Mouse (Mus musculus) right cerebral cortex, postnatal 10 days (tissue): Measurements from ENCODE around the gene Ssxb5.
"Not testable (repeated sequence)": the region's sequence is repeated elsewhere in the genome, so short reads cannot be mapped to it uniquely, and the experiment has no call there.

Experiments used
- DNase-seq, 2 experiments: peaks; one replicate each; pipeline ENCODE4 v3.0.0; 2021; ENCODE audit warnings: low spot score in 2 of 2

The Ssxb5 gene

DNA sequence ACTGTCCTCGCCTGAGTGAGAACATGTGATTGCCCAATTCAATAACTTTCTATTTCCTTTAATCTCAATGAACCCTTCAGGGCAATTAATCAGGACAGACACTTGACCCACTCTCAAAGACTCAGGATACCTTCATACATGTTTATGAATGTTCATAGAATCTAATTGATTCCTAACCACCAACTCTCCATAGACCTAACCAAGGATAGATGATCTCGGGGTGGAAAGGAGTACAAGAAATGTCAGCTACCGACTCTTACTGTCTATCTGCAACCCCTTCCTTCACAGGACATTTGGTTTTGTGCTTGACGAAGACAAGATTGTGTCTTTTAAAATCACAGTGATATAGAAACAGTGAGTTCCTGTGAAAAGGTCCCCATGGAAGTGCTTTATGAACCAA is at the start of gene Ssxb5:
Gene Ssxb5 (plus strand): TSS at position 301 of the 400 bp plus-strand sequence.
- not testable (repeated sequence) for DNase-seq

DNA sequence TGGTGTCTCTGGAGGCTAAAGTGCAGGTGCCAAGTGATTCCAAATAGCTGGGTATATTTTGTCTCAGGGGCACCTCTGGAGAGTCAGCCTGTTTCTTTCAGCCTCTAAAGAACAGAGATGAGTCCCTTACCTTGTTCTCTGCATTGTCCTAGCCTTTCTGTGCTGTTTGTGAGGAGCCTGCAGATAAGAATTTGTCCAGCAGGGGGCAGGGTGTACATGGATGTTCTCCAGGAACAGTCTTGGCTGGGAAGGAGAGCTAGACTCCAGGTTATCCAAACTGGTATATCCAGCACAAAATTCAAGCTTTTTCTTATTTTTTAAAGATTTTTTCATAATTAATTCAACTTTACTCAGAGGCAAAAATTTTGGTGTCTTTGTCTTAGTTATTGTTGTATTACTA is 28.6 kb downstream of the Ssxb5 start:
- DNase-seq = peak; percentile 53 to 67

DNA sequence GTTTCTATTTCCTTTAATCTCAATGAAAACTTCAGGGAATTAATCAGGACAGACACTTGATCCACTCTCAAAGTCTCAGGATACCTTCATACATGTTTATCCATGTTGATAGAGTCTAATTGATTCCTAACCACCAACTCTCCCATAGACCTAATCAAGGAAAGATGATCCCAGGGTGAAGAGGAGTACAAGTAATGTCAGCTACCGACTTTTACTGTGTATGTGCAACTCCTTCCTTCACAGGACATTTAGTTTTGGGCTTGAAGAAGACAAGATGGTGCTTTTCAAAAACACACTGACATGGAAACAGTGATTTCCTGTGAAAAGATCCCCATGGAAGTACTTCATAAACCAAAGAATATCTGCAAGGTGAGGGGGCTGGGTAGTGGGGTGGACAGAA is 40.2 kb downstream of the Ssxb5 start, which contains the start of gene Gm6592:
Gene Gm6592 (plus strand): TSS at position 301 of the 400 bp plus-strand sequence.
- no peak for DNase-seq

DNA sequence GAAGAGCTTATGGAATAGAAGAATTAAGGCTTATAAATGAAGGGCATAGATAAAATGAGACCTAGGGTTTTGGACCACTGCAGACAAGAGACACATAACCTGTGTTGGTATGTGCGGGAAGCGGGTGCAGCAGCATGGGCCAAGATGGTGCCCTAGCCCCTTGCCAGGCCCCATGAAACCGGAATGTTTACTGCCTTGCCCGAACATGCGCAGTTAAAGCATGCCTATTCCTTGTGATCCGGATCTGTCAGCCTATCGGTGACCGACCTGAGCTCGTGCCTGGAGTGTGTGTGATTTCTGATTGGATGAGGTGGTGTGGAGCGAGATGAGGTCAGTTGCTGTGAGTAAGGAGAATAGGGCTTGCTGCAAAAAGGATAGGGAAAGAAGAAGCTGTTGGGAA is 49.0 kb downstream of the Ssxb5 start:
- DNase-seq = no peak
